Mouse (Mus musculus): Measurements from ENCODE around the gene Gltp. TPM values are rescaled to one million over a fixed set of nuclear protein-coding genes. Genes with fewer than 3 reads are reported as not detected.

The Gltp gene
- total and polyA plus RNA-seq, 3 experiments, result 23.8 to 90.4 (median 25.5) TPM

DNA sequence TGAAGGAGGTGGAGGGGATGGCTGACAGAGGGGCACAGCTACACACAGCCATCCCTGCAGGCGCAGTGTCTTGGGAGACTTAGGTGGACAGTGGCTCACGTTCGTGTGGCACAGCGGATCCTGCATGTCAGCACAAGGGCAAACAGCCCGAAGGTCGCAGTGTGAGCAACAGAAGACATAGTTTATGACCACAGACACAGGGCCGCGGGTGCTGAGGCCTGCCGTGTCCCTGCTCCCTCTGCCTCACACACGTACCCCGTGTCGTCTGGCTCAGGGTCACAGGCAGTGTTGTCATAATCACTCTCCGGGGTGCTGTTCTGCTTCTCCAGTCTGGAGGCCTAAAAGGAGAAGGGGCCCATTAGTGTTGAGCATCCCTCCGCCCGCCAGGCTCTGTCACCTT, 42.8 kb upstream of the Gltp start:
- Histone ChIP-seq H3K36me3 (replicated peaks in 1 of 2; ENCODE audit: control insufficient read depth in 1 of 2, insufficient read depth in 1 of 2, low read length in 1 of 2) (peaks cover 76 to 92% of the 10 kb centered on the region in 2 experiments), H3K79me2 (replicated peaks; ENCODE audit: control insufficient read depth, extremely low read depth, insufficient read depth, poor library complexity, severe bottlenecking) (no peaks in the 10 kb centered on the region), H3K4me2 (ENCODE audit: insufficient read depth, low read depth, poor library complexity, severe bottlenecking) (no peak overlapping the region), H3K4me1 (ENCODE audit: control insufficient read depth in 1 of 2, insufficient read depth in 2 of 2) (peaks cover 0 to 34% of the 10 kb centered on the region in 2 experiments; a peak in 2 of 4 replicates), H3K27ac (ENCODE audit: insufficient read depth, low read depth) (no peak overlapping the region), H3K4me3 (replicated peaks in 1 of 3; ENCODE audit: low read depth in 2 of 3, low read length in 2 of 3, poor library complexity in 1 of 3) (no peak overlapping the region), H3K27me3 (replicated peaks) (no peaks in the 10 kb centered on the region), H3K9me3 (replicated peaks; ENCODE audit: low read length) (no peaks in the 10 kb centered on the region), H3K9ac (ENCODE audit: insufficient read depth, low read depth) (no peak overlapping the region)
- DNase-seq (ENCODE audit: extremely low read depth), result no peak
- TF ChIP-seq HCFC1 (IDR thresholded peaks at IDR 0.05; ENCODE audit: low read depth, low read length) (no peak), NELFE (IDR thresholded peaks at IDR 0.05; ENCODE audit: low read depth, low read length) (no peak), E2F4 (IDR thresholded peaks at IDR 0.05; ENCODE audit: insufficient replicate concordance, low read depth, low read length) (no peak), EP300 (IDR thresholded peaks at IDR 0.05; ENCODE audit: low read length) (no peak), USF1 (IDR thresholded peaks at IDR 0.05; ENCODE audit: low read depth, low read length) (no peak)
- in situ Hi-C loops (cut with MboI; ENCODE audit: low pct_ligation_motif_present, low pct_unique_long_range_greater_than_20kb, low sequenced_read_pairs), result no loop called here
- dilution Hi-C loops (cut with MboI; ENCODE audit: extremely low pct_ligation_motif_present, extremely low pct_unique_long_range_greater_than_20kb, low sequenced_read_pairs), result no loop called here

DNA sequence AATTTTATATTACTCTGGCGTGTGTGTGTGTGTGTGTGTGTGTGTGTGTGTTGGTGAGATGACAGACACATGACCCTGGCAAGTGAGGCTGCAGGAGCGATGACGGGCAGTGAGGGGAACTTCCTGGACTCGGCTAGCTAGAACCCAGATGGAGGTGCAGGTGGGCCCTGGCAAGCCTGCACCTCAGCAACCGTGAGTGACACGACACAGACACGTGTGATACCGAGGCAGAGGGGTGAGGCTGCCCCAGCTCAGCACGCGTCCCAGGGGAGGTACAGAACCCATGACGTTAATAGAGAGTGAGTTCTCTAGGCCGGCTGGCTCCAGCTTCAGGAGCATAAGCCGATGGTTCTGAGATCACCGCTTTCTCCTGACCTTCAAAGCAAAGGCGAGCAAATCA, 41.2 kb upstream of the Gltp start:
- Histone ChIP-seq H3K9me3 (replicated peaks; ENCODE audit: low read length) (no peaks in the 10 kb centered on the region), H3K27me3 (replicated peaks) (no peaks in the 10 kb centered on the region), H3K4me1 (ENCODE audit: control insufficient read depth in 1 of 2, insufficient read depth in 2 of 2) (peaks cover 0 to 31% of the 10 kb centered on the region in 2 experiments; a peak in 2 of 4 replicates), H3K4me2 (ENCODE audit: insufficient read depth, low read depth, poor library complexity, severe bottlenecking) (no peak overlapping the region), H3K9ac (ENCODE audit: insufficient read depth, low read depth) (no peak overlapping the region), H3K4me3 (replicated peaks in 1 of 3; ENCODE audit: low read depth in 2 of 3, low read length in 2 of 3, poor library complexity in 1 of 3) (no peak overlapping the region), H3K27ac (ENCODE audit: insufficient read depth, low read depth) (no peak overlapping the region), H3K36me3 (replicated peaks in 1 of 2; ENCODE audit: control insufficient read depth in 1 of 2, insufficient read depth in 1 of 2, low read length in 1 of 2) (peaks cover 75 to 92% of the 10 kb centered on the region in 2 experiments), H3K79me2 (replicated peaks; ENCODE audit: control insufficient read depth, extremely low read depth, insufficient read depth, poor library complexity, severe bottlenecking) (no peaks in the 10 kb centered on the region)
- dilution Hi-C loops (cut with MboI; ENCODE audit: extremely low pct_ligation_motif_present, extremely low pct_unique_long_range_greater_than_20kb, low sequenced_read_pairs), result no loop called here
- in situ Hi-C loops (cut with MboI; ENCODE audit: low pct_ligation_motif_present, low pct_unique_long_range_greater_than_20kb, low sequenced_read_pairs), result no loop called here
- TF ChIP-seq ETS1 (conservative IDR thresholded peaks at IDR 0.05; ENCODE audit: low read depth, low read length), result peak; percentile 36; the same call in 1 of the 2 replicates
- no peak for TF ChIP-seq CHD2 (IDR thresholded peaks at IDR 0.05; ENCODE audit: low read length)
- peak; percentile 72 for TF ChIP-seq BHLHE40 (IDR thresholded peaks at IDR 0.05; ENCODE audit: low read depth, low read length)
- TF ChIP-seq MXI1 (IDR thresholded peaks at IDR 0.05; ENCODE audit: low read depth, low read length), result no peak
- no peak for TF ChIP-seq MYC (IDR thresholded peaks at IDR 0.05; ENCODE audit: low read depth, low read length)
- DNase-seq (ENCODE audit: extremely low read depth), result peak; percentile 60

DNA sequence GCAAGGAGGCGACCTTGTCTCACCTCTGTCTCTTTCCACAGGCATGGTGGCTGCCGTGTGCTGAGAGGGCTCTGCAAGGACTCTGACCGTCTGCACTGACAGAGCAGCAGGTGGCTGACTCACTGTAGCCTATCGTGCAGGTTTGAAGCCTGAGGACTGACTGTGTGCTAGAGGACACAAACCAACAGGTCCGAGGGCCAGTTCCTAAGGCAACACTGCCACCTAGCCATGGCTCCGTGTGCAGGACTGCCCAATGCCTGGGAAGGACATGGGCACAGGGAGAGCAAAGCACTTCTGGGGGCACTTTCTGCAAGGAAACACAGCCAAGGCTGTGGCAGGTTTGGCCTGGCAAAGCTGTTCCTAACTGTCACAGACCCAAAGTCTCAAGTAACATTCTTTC, 40.7 kb upstream of the Gltp start:
- H3K36me3 ChIP-seq (replicated peaks in 1 of 2; ENCODE audit: control insufficient read depth in 1 of 2, insufficient read depth in 1 of 2, low read length in 1 of 2), result peaks cover 70 to 90% of the 10 kb centered on the region in 2 experiments

More for the DNA sequence above, 40.7 kb upstream of the Gltp start:
- peaks cover 0 to 31% of the 10 kb centered on the region in 2 experiments; a peak in 2 of 4 replicates for H3K4me1 ChIP-seq (ENCODE audit: control insufficient read depth in 1 of 2, insufficient read depth in 2 of 2)
- no peak for TF ChIP-seq ETS1 (conservative IDR thresholded peaks at IDR 0.05; ENCODE audit: low read depth, low read length)
- no peak for TF ChIP-seq KAT2A (IDR thresholded peaks at IDR 0.05; ENCODE audit: insufficient replicate concordance, low read length)
- TF ChIP-seq MEF2A (IDR thresholded peaks at IDR 0.05; ENCODE audit: borderline replicate concordance, low read depth, low read length), result no peak
- TF ChIP-seq ZKSCAN1 (IDR thresholded peaks at IDR 0.05; ENCODE audit: borderline replicate concordance, low read depth, low read length), result peak; percentile 84
- TF ChIP-seq SMC3 (IDR thresholded peaks at IDR 0.05; ENCODE audit: low read depth, low read length), result peak; percentile 18; the same call in 1 of the 2 replicates
- TF ChIP-seq CTCF (conservative IDR thresholded peaks at IDR 0.05 in 1 of 2, IDR thresholded peaks at IDR 0.05 in 1 of 2; ENCODE audit: low read depth in 2 of 2, low read length in 2 of 2), result peak in 1 of 2 experiments; percentile 44; a peak in 2 of 4 replicates
- peak; percentile 36 for TF ChIP-seq RAD21 (IDR thresholded peaks at IDR 0.05; ENCODE audit: low read depth, low read length)
- TF ChIP-seq MYC (IDR thresholded peaks at IDR 0.05; ENCODE audit: low read depth, low read length), result no peak
- no peak for TF ChIP-seq MAZ (IDR thresholded peaks at IDR 0.05; ENCODE audit: low read depth, low read length)
- no peak for TF ChIP-seq CHD2 (IDR thresholded peaks at IDR 0.05; ENCODE audit: low read length)
- no peaks in the 10 kb centered on the region for H3K27me3 ChIP-seq (replicated peaks)
- H3K79me2 ChIP-seq (replicated peaks; ENCODE audit: control insufficient read depth, extremely low read depth, insufficient read depth, poor library complexity, severe bottlenecking), result no peaks in the 10 kb centered on the region
- no peak overlapping the region for H3K4me2 ChIP-seq (ENCODE audit: insufficient read depth, low read depth, poor library complexity, severe bottlenecking)
- H3K27ac ChIP-seq (ENCODE audit: insufficient read depth, low read depth), result no peak overlapping the region
- DNase-seq (ENCODE audit: extremely low read depth), result no peak
- H3K9ac ChIP-seq (ENCODE audit: insufficient read depth, low read depth), result no peak overlapping the region
- in situ Hi-C loops (cut with MboI; ENCODE audit: low pct_ligation_motif_present, low pct_unique_long_range_greater_than_20kb, low sequenced_read_pairs), result no loop called here
- no peak overlapping the region for H3K4me3 ChIP-seq (replicated peaks in 1 of 3; ENCODE audit: low read depth in 2 of 3, low read length in 2 of 3, poor library complexity in 1 of 3)
- no peaks in the 10 kb centered on the region for H3K9me3 ChIP-seq (replicated peaks; ENCODE audit: low read length)
- dilution Hi-C loops (cut with MboI; ENCODE audit: extremely low pct_ligation_motif_present, extremely low pct_unique_long_range_greater_than_20kb, low sequenced_read_pairs), result no loop called here

Measured in CH12.LX (cell line).